Mouse (Mus musculus): ENCODE measurements at regions not wholly inside any gene's neighbourhood (a gene's known extent, or its start where the extent isn't known, plus 50 kb on each side); places are given as distances from the start of the nearest gene placed in this dataset.

- H3K27me3 ChIP-seq, result peaks cover 3% of the 10 kb centered on the region; the same call in 1 of the 2 replicates
- H3K4me3 ChIP-seq (replicated peaks), result no peak overlapping the region
- ATAC-seq (ENCODE audit: insufficient number of reproducible peaks, insufficient read depth, low FRiP score, low TSS enrichment, low read depth), result no peak
- H3K9me3 ChIP-seq, result no peaks in the 10 kb centered on the region
- H3K9ac ChIP-seq (replicated peaks), result no peak overlapping the region
- no peak overlapping the region for H3K27ac ChIP-seq
- H3K4me1 ChIP-seq (replicated peaks), result no peaks in the 10 kb centered on the region
- no peaks in the 10 kb centered on the region for H3K36me3 ChIP-seq
- no peak overlapping the region for H3K4me2 ChIP-seq
These were observed 216.8 kb downstream of the Gm826 start for GRCm38 (mm10) chr2:160117148-160117547.

GRCm38 (mm10) chr2:160111176-160111692 is 222.7 kb downstream of the Gm826 start:
- Histone ChIP-seq H3K4me1 (replicated peaks) (no peaks in the 10 kb centered on the region), H3K9ac (replicated peaks) (no peak overlapping the region), H3K9me3 (no peaks in the 10 kb centered on the region), H3K4me3 (replicated peaks) (no peak overlapping the region), H3K27me3 (peaks cover 3% of the 10 kb centered on the region; the same call in 1 of the 2 replicates), H3K4me2 (no peak overlapping the region), H3K27ac (no peak overlapping the region), H3K36me3 (no peaks in the 10 kb centered on the region)
- no peak for ATAC-seq (ENCODE audit: insufficient number of reproducible peaks, insufficient read depth, low FRiP score, low TSS enrichment, low read depth)

GRCm38 (mm10) chr2:160093078-160093477 is 240.9 kb downstream of the Gm826 start:
- Histone ChIP-seq H3K4me1 (replicated peaks) (no peaks in the 10 kb centered on the region), H3K36me3 (no peaks in the 10 kb centered on the region), H3K9me3 (no peaks in the 10 kb centered on the region), H3K4me3 (replicated peaks) (no peak overlapping the region), H3K27ac (no peak overlapping the region), H3K4me2 (no peak overlapping the region), H3K9ac (replicated peaks) (no peak overlapping the region), H3K27me3 (no peaks in the 10 kb centered on the region; the same call in 1 of the 2 replicates)
- no peak for ATAC-seq (ENCODE audit: insufficient number of reproducible peaks, insufficient read depth, low FRiP score, low TSS enrichment, low read depth)
- WGBS, result 32% methylated on average over 12 of the region's 12 CpGs

GRCm38 (mm10) chr2:160085999-160086398 is 248.0 kb downstream of the Gm826 start:
- H3K9me3 ChIP-seq, result no peaks in the 10 kb centered on the region
- no peak overlapping the region for H3K4me2 ChIP-seq
- H3K4me1 ChIP-seq (replicated peaks), result no peaks in the 10 kb centered on the region
- peaks cover 3% of the 10 kb centered on the region; the same call in 1 of the 2 replicates for H3K27me3 ChIP-seq
- H3K4me3 ChIP-seq (replicated peaks), result no peak overlapping the region
- H3K9ac ChIP-seq (replicated peaks), result no peak overlapping the region
- no peak overlapping the region for H3K27ac ChIP-seq
- no peak for ATAC-seq (ENCODE audit: insufficient number of reproducible peaks, insufficient read depth, low FRiP score, low TSS enrichment, low read depth)
- no peaks in the 10 kb centered on the region for H3K36me3 ChIP-seq
- 67% methylated on average over 4 of the region's 4 CpGs for WGBS

- H3K4me3 ChIP-seq (replicated peaks), result no peak overlapping the region
- no peaks in the 10 kb centered on the region for H3K9me3 ChIP-seq
- no peak overlapping the region for H3K9ac ChIP-seq (replicated peaks)
- WGBS, result 91% methylated on average over 4 of the region's 4 CpGs
- peaks cover 3% of the 10 kb centered on the region; the same call in 1 of the 2 replicates for H3K27me3 ChIP-seq
- no peak overlapping the region for H3K4me2 ChIP-seq
- no peak for ATAC-seq (ENCODE audit: insufficient number of reproducible peaks, insufficient read depth, low FRiP score, low TSS enrichment, low read depth)
- no peak overlapping the region for H3K27ac ChIP-seq
- H3K4me1 ChIP-seq (replicated peaks), result no peaks in the 10 kb centered on the region
- no peaks in the 10 kb centered on the region for H3K36me3 ChIP-seq
These were observed 250.3 kb downstream of the Gm826 start for GRCm38 (mm10) chr2:160083674-160084073.

GRCm38 (mm10) chr2:160082106-160082653 is 251.8 kb downstream of the Gm826 start:
- no peaks in the 10 kb centered on the region for H3K36me3 ChIP-seq
- no peaks in the 10 kb centered on the region for H3K9me3 ChIP-seq
- no peaks in the 10 kb centered on the region for H3K4me1 ChIP-seq (replicated peaks)
- 44% methylated on average over 5 of the region's 5 CpGs for WGBS
- no peak overlapping the region for H3K27ac ChIP-seq
- no peak overlapping the region for H3K4me3 ChIP-seq (replicated peaks)
- ATAC-seq (ENCODE audit: insufficient number of reproducible peaks, insufficient read depth, low FRiP score, low TSS enrichment, low read depth), result no peak
- H3K4me2 ChIP-seq, result no peak overlapping the region
- peaks cover 3% of the 10 kb centered on the region; the same call in 1 of the 2 replicates for H3K27me3 ChIP-seq
- H3K9ac ChIP-seq (replicated peaks), result no peak overlapping the region

GRCm38 (mm10) chr2:160075694-160076093 is 258.3 kb downstream of the Gm826 start:
- Histone ChIP-seq H3K9me3 (no peaks in the 10 kb centered on the region), H3K27ac (no peak overlapping the region), H3K36me3 (no peaks in the 10 kb centered on the region), H3K4me1 (replicated peaks) (no peaks in the 10 kb centered on the region), H3K4me2 (no peak overlapping the region), H3K9ac (replicated peaks) (no peak overlapping the region), H3K27me3 (no peaks in the 10 kb centered on the region), H3K4me3 (replicated peaks) (no peak overlapping the region)
- ATAC-seq (ENCODE audit: insufficient number of reproducible peaks, insufficient read depth, low FRiP score, low TSS enrichment, low read depth), result no peak
- WGBS, result 57% methylated on average over 3 of the region's 3 CpGs

- Histone ChIP-seq H3K27ac (no peak overlapping the region), H3K9ac (replicated peaks) (no peak overlapping the region), H3K27me3 (peaks cover 3% of the 10 kb centered on the region; the same call in 1 of the 2 replicates), H3K4me2 (no peak overlapping the region), H3K36me3 (no peaks in the 10 kb centered on the region), H3K9me3 (no peaks in the 10 kb centered on the region), H3K4me1 (replicated peaks) (no peaks in the 10 kb centered on the region; the same call in 1 of the 2 replicates), H3K4me3 (replicated peaks) (no peak overlapping the region)
- no peak for ATAC-seq (ENCODE audit: insufficient number of reproducible peaks, insufficient read depth, low FRiP score, low TSS enrichment, low read depth)
- WGBS, result 91% methylated on average over 2 of the region's 2 CpGs
These were observed 263.5 kb downstream of the Gm826 start for GRCm38 (mm10) chr2:160070441-160070840.

GRCm38 (mm10) chr2:160068772-160069171 is 265.2 kb downstream of the Gm826 start:
- no peaks in the 10 kb centered on the region for H3K36me3 ChIP-seq
- no peaks in the 10 kb centered on the region for H3K9me3 ChIP-seq
- no peak overlapping the region for H3K4me2 ChIP-seq
- no peak overlapping the region for H3K4me3 ChIP-seq (replicated peaks)
- 72% methylated on average over 4 of the region's 4 CpGs for WGBS
- H3K27me3 ChIP-seq, result peaks cover 3% of the 10 kb centered on the region; the same call in 1 of the 2 replicates
- H3K9ac ChIP-seq (replicated peaks), result no peak overlapping the region
- no peak overlapping the region for H3K27ac ChIP-seq
- ATAC-seq (ENCODE audit: insufficient number of reproducible peaks, insufficient read depth, low FRiP score, low TSS enrichment, low read depth), result no peak
- H3K4me1 ChIP-seq (replicated peaks), result no peaks in the 10 kb centered on the region; the same call in 1 of the 2 replicates

GRCm38 (mm10) chr2:160067904-160068303 is 266.1 kb downstream of the Gm826 start:
- Histone ChIP-seq H3K9ac (replicated peaks) (no peak overlapping the region), H3K4me1 (replicated peaks) (no peaks in the 10 kb centered on the region; the same call in 1 of the 2 replicates), H3K27me3 (peaks cover 3% of the 10 kb centered on the region; the same call in 1 of the 2 replicates), H3K9me3 (no peaks in the 10 kb centered on the region), H3K36me3 (no peaks in the 10 kb centered on the region), H3K4me2 (no peak overlapping the region), H3K27ac (no peak overlapping the region), H3K4me3 (replicated peaks) (no peak overlapping the region)
- no peak for ATAC-seq (ENCODE audit: insufficient number of reproducible peaks, insufficient read depth, low FRiP score, low TSS enrichment, low read depth)
- WGBS, result 87% methylated on average over 9 of the region's 9 CpGs

GRCm38 (mm10) chr2:160066491-160067303 is 267.3 kb downstream of the Gm826 start:
- H3K9ac ChIP-seq (replicated peaks), result no peak overlapping the region
- ATAC-seq (ENCODE audit: insufficient number of reproducible peaks, insufficient read depth, low FRiP score, low TSS enrichment, low read depth), result no peak
- H3K36me3 ChIP-seq, result no peaks in the 10 kb centered on the region
- H3K4me3 ChIP-seq (replicated peaks), result no peak overlapping the region
- no peak overlapping the region for H3K27ac ChIP-seq
- no peaks in the 10 kb centered on the region; the same call in 1 of the 2 replicates for H3K4me1 ChIP-seq (replicated peaks)
- no peaks in the 10 kb centered on the region for H3K9me3 ChIP-seq
- peaks cover 3% of the 10 kb centered on the region; the same call in 1 of the 2 replicates for H3K27me3 ChIP-seq
- no peak overlapping the region for H3K4me2 ChIP-seq
- 39% methylated on average over 6 of the region's 6 CpGs for WGBS
